Mouse (Mus musculus) layer of hippocampus, adult 9-11 months (tissue): ENCODE measurements around the gene Tinagl1.
A peak's percentile ranks its signal among the peaks of the same experiment; 100 is the strongest.

Source experiments
- DNase-seq: peaks from one replicate; pipeline ENCODE4 v3.0.0; 2022

The Tinagl1 gene

GRCm38 (mm10) chr4:130177087-130177486 lies 2.2 kb upstream of the Tinagl1 start:
- DNase-seq, result no peak

GRCm38 (mm10) chr4:130176156-130176720 lies 1.3 kb upstream of the Tinagl1 start:
- no peak for DNase-seq

DNA sequence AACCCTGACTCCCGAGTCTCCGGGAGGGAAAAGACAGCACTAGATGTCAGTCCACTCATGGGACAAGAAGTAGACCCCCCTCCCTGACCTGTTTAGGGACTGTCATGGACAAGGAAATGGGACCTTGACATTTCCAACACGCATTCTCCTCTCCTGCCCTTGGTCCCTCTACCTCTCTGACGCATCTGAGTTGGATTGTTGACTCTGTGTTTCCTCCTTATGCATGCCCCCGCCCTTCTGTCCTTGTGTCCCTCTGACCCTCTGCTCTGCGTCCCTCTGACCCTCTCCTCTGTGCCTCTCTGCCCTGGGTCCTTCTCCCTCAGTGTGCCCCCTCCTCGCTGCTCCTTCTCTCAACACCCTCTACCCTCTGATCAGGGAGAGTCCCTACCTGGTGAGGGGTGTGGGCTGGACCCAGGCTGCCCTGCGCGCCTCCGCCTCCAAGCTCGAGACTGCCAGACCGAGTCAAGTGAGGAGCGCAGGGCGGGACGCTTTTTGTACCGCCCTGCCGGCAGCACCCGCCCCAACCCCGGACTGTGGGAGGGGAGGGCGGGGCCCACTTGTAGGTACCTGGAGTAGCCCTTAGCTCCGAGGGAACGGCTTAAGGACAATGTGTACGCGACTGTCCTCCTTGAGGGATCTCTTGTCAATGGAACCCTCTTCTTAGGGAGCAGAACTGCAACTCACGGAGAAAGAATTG lies 439 bp downstream of the Tinagl1 start:
- no peak for DNase-seq

GRCm38 (mm10) chr4:130173911-130174311 lies 1.0 kb downstream of the Tinagl1 start:
- no peak for DNase-seq

DNA sequence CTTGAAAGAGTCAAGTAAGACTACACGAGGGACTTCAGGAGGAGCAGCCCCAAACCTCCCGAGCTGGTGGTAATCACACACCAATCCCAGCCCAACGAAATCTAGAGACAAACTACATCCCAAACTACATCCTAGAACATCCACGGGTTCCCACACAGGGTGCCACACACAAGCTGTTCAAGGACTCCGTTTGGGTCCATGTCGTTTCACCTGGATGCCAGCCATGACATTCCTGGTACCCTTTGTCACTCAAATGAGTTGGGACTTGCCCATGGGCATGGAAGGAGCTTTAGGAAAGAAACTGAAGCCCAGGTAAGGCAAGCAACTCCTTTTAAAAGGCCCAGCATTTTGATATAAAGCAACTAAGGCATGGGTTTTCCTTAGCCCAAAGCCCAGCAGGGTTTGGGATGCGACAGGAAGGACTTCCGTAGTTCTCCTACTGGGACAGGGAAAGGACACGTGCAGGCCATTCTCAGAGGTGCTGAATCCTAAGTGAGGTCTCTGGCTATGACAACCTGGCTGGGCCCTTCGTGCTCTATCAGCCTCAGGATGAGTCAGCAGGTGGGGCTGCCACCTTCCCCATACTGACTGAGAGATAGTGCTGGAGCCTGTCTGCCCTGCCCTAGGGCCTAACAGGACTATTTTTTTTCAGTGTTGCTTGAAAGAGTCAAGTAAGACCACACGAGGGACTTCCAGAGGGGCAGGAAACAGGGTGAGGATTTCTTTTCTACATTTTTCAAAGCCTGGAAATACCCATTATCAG lies 1.7 kb downstream of the Tinagl1 start:
- DNase-seq, result no peak

GRCm38 (mm10) chr4:130171951-130172765 lies 2.8 kb downstream of the Tinagl1 start:
- DNase-seq, result no peak

DNA sequence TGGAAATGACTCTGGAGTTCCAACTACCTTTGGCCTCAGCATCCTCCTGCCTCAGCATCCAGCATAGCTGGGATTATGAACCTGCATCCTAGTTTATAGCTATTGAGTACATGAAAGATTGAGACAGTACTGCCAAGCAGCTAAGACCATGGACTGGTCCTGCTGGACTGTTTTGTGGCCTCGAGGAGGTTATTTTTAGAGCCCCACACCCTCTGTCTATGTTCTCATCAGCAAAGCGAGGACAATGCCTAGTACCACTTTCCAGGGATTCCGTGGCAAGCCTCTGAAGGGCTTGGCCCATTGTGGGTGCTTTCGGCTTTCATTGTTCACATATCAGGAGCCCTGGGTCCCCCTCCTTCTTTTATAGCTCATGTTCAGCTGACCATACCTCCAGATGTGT lies 4.6 kb downstream of the Tinagl1 start:
- no peak for DNase-seq

- DNase-seq, result no peak
Observed at GRCm38 (mm10) chr4:130169411-130169971, 5.4 kb downstream of the Tinagl1 start.

GRCm38 (mm10) chr4:130168280-130169183 lies 6.4 kb downstream of the Tinagl1 start:
- no peak for DNase-seq

DNA sequence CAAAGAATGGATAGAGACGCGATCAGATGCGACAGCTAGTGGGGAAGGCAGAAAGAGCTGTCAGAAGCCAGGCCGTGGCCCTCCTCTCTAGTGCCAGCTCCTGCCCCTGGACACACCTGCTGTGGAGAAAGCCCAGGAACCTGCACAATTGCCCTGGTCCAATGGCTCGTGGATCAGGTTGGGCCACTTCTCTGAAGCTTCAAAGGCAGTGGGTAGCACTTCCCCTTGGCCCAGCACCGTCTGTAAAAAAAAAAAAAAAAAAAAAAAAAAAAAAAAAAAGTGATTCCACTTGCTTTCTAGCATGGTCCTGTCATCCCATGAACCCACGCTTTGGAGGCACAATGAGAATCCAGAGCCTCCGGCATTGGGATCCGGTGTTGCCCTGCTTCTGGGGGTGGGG lies 7.1 kb downstream of the Tinagl1 start:
- no peak for DNase-seq

DNA sequence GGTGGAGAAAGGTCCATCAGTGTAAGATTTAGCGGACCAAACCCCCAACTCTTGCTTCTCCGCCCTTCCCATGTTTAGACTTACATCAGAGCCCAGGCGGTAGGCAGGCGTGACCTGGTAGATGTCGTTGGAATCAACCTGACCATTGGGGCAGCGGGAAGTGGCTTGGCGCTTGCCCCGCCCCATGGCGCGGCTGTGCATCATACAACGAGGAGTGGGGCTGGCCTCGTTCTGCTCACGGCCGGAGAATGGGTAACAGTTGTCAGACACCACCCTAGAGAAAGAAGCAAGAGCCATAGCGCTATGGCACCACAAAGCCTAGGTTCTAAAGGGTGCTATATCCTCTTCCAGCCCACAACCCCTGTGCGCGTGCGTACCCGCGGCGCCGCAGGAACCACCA lies 7.6 kb downstream of the Tinagl1 start:
- DNase-seq, result no peak

GRCm38 (mm10) chr4:130166592-130166991 lies 8.3 kb downstream of the Tinagl1 start:
- no peak for DNase-seq

DNA sequence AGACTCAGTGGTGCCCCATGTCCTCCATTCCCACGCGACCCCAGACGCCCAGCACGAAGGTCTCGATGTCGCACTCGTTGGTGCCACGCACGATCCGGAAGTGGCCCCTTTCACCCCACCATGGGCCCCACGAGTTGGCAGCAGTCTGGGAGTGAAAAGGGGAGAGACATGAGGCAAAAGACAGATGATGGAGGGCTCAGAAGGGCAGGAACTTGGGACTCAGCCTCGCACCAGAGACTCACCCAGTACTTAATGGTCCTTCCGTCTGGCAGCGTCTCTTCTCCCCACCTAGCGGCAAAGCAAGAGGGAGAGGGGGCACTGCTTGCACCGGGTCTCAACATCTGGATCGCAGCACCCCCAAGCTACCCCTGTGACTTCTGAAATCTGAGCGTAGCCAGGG lies 8.9 kb downstream of the Tinagl1 start:
- DNase-seq, result no peak

- no peak for DNase-seq
Observed at GRCm38 (mm10) chr4:130164121-130164520, 10.8 kb downstream of the Tinagl1 start.

GRCm38 (mm10) chr4:130163391-130163861 lies 11.5 kb downstream of the Tinagl1 start:
- no peak for DNase-seq

- DNase-seq, result no peak
Observed at GRCm38 (mm10) chr4:130161349-130161748, 13.6 kb downstream of the Tinagl1 start.

DNA sequence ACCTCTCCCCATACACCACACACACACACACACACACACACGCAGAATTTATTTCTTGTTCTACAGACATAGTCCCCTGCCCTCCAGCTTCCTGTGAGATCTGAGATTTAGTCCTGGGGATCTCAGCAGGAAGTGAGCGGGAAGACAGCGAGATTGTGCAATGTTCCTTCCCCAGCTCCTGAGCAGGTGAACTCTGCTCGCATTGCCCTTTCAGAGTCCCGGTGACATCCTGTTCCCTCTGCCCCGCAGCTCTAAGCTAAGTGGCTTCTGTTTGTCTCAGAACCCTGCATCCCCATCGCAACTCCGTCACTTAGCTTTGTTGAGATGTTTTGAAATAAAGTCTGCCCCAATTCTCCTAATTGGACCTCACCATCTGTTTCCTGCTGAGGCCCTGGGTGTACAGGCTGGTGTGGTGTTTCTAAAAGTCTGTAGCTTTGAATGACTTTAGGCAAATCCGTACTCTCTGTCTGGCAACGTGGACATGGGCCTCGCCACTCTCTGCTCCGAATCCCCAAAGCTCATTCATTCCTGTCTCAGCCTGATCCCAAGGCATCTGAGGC lies 18.0 kb downstream of the Tinagl1 start:
- no peak for DNase-seq

GRCm38 (mm10) chr4:130154250-130154649 lies 20.7 kb downstream of the Tinagl1 start:
- no peak for DNase-seq

DNA sequence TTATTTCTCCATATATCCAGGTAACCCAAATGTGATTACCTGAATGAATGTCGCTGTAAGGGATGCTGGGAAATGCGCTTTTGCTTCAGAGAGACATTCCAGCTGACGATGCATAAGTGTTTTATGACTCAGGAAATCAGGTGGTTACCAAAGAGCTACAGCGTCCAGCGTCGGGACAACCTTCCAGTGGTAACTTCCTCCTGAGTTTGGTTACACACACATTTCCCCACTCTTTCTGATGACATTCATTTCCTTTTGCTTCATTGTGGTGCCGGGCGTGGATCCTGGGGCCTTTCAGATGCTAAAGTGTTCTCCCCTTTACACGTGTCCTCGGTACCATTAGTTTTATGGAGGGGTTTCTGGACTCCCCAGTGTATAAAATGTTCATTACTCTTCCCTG lies 26.5 kb downstream of the Tinagl1 start:
- DNase-seq, result no peak

GRCm38 (mm10) chr4:130141786-130142185 lies 33.1 kb downstream of the Tinagl1 start:
- no peak for DNase-seq

DNA sequence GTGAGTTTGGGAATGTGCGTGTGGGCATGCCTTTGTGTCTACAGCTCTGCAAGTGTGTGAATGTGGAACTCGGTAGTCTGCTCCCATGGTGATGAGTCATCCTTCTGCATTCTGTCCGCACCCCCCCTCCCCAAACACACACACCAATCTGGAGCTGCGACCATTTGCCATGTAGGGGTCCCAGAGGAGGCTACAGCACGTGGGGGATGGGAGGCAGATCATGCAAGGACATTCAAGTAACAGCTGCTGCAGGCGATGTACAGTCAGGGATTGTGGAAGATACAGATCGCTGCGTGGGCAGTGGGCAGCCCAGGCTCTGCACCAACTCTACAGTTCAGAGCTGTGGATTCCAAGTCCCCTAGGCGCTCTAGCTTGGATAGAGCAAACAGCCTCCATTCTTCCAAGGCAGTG lies 33.9 kb downstream of the Tinagl1 start:
- peak; percentile 69 for DNase-seq

DNA sequence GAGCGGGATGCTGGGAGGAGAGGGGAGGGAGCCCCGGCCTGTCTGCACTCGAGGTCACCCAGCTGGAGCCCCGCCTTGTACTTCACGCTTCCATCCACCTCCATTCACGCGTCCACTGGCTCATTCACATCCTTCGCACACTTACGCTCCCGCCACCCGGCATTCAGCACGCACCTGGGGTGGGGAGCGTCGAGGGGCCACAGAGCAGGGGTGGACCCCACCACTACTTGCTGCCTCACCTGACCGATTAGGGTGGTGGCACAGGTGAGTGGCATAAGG lies 35.8 kb downstream of the Tinagl1 start, which contains the start of gene Hcrtr1:
Gene Hcrtr1 (minus strand): TSS at position 146 of the 279 bp plus-strand sequence.
- DNase-seq, result no peak
